ENCODE assay signal across 23 mouse cellular contexts in the genomic region with DNA sequence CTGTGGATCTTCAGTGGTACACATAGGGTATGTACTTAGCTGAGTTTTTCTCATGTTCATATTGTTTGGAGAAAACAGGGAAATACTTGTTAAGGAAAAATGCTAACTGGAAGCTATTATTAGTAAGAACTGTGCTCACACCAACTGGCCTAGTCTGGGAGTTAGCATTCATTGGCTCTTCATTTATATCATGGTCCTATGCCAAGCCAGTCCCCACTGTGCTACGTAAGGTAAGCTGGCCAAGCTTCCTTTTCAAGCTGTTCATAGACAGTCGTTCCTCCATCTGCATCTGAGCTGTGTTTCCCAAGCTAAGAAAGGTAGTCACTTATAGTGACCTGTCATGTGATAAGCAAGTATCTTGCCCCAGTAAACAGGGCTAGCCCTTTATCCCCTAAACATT. TPM values are rescaled to one million over a fixed set of nuclear protein-coding genes. Genes with fewer than 3 reads are reported as not detected.
DNase-seq lines count a peak whose midpoint lies in the region; TF ChIP-seq lines count a peak whose summit lies in the region.
"Had no signal": no experiment of that assay in that cellular context is flagged by ENCODE, and none has a peak within 500 bp of the region (broad histone marks: within the 10 kb centered on the region; RNA-seq: fewer than 3 reads in every experiment).

No protein-coding gene starts in this region.

- intact Hi-C loops in left cerebral cortex, postnatal 14 days (cut with DNase I), result no loop called here

- WGBS in cerebellum, adult 2 months, result 3% methylated on average over 2 of the region's 2 CpGs
- 93% methylated on average over 2 of the region's 2 CpGs for WGBS in kidney, adult 2 months

- H3K4me3 ChIP-seq in cerebellum, adult 2 months (replicated peaks; ENCODE audit: insufficient read depth, low read depth, low read length), result no peak overlapping the region
- H3K4me3 ChIP-seq in kidney, adult 2 months (ENCODE audit: insufficient read depth, low read depth, low read length), result no peak overlapping the region
- H3K4me3 ChIP-seq: forebrain, embryonic 13.5 days; heart, adult 2 months; hindbrain, embryonic 15.5 days; intestine, embryonic 15.5 days; limb, embryonic 10.5 days; megakaryocyte, embryonic 14.5 days; neural tube, embryonic 15.5 days had no signal

- H3K27me3 ChIP-seq in cerebellum, adult 2 months (ENCODE audit: control insufficient read depth, insufficient read depth, low read length), result no peaks in the 10 kb centered on the region
- no peaks in the 10 kb centered on the region for H3K27me3 ChIP-seq in kidney, adult 2 months (replicated peaks; ENCODE audit: control insufficient read depth, insufficient read depth, low read length)
- H3K27me3 ChIP-seq: forebrain, embryonic 13.5 days; hindbrain, embryonic 15.5 days; intestine, embryonic 15.5 days; megakaryocyte, embryonic 14.5 days; neural tube, embryonic 15.5 days had no signal

- peaks cover 7% of the 10 kb centered on the region; the same call in 1 of the 2 replicates for H3K4me1 ChIP-seq in cerebellum, adult 2 months (ENCODE audit: control insufficient read depth, insufficient read depth, low read length)
- H3K4me1 ChIP-seq in kidney, adult 2 months (ENCODE audit: control insufficient read depth, insufficient read depth, low read length), result no peaks in the 10 kb centered on the region
- H3K4me1 ChIP-seq: forebrain, embryonic 13.5 days; hindbrain, embryonic 15.5 days; intestine, embryonic 15.5 days; limb, embryonic 10.5 days; megakaryocyte, embryonic 14.5 days; neural tube, embryonic 15.5 days had no signal

- H3K36me3 ChIP-seq in kidney, adult 2 months (ENCODE audit: control insufficient read depth, insufficient read depth, low read length), result peaks cover 3% of the 10 kb centered on the region; the same call in 1 of the 2 replicates

- TF ChIP-seq CTCF in cerebellum, adult 2 months (IDR thresholded peaks at IDR 0.05; ENCODE audit: borderline replicate concordance, insufficient read depth, low read depth, low read length), result no peak
- TF ChIP-seq CTCF in kidney, adult 2 months (conservative IDR thresholded peaks at IDR 0.05; ENCODE audit: insufficient read depth, insufficient read length, low read depth, low read length), result no peak

- H3K27ac ChIP-seq in cerebellum, adult 2 months (ENCODE audit: insufficient read depth, low read length), result no peak overlapping the region
- H3K27ac ChIP-seq in kidney, adult 2 months (ENCODE audit: insufficient read depth, low read depth, low read length), result no peak overlapping the region
- H3K27ac ChIP-seq: forebrain, embryonic 13.5 days; heart, adult 2 months; hindbrain, embryonic 15.5 days; intestine, embryonic 15.5 days; kidney, postnatal 0 days; limb, embryonic 10.5 days; neural tube, embryonic 15.5 days had no signal

- DNase-seq in left cerebral cortex, postnatal 14 days (ENCODE audit: low spot score in 2 of 2), result peak; percentile 52 to 75
- no peak for DNase-seq in left cerebral cortex, adult 11 months (ENCODE audit: low spot score)
- DNase-seq in cerebellum, adult 2 months, result peak; percentile 54 to 85
- DNase-seq in cerebellum, postnatal 10 days, result peak; percentile 69 to 76
- DNase-seq in layer of hippocampus, adult 9-11 months, result peak; percentile 82
- no peak for DNase-seq in kidney, adult 2 months
- DNase-seq in embryo, embryonic 11 days, result no peak
- DNase-seq: adrenal gland, adult 8-10 months; gastrocnemius, postnatal 25 days; heart, adult 2 months; heart, postnatal 4 days; liver, postnatal 0 days; midbrain, embryonic 14.5 days; spleen, adult 18-20 months; thymus, postnatal 25 days had no signal

- no peak for TF ChIP-seq POLR2A in cerebellum, adult 2 months (IDR thresholded peaks at IDR 0.05; ENCODE audit: borderline replicate concordance, insufficient read depth, low read length)
- no peak for TF ChIP-seq POLR2A in kidney, adult 2 months (IDR thresholded peaks at IDR 0.05; ENCODE audit: low read depth, low read length)

RNA-seq across cellular contexts. Expression of a gene that starts 9.4 kb away (rescaled TPM):
- 1 to 10 TPM; 5.9 to 7.5 TPM for total RNA-seq in left cerebral cortex, postnatal 14 days (2021)
- polyA plus RNA-seq in cerebellum, adult 2 months (2012; rRNA removed), result 4.5 and 5.5 TPM in 2 replicates
- polyA plus RNA-seq in kidney, adult 2 months (2012; rRNA removed), result 0.95 and 1.2 TPM in 2 replicates

RNA-seq across cellular contexts. Expression of a gene that starts 10.1 kb away (rescaled TPM):
- total RNA-seq in left cerebral cortex, postnatal 14 days (2021), result 10 to 100 TPM; 88.7 to 98.5 TPM
- 22.4 and 23.4 TPM in 2 replicates for polyA plus RNA-seq in cerebellum, adult 2 months (2012; rRNA removed)
- polyA plus RNA-seq in kidney, adult 2 months (2012; rRNA removed), result 4.0 and 4.5 TPM in 2 replicates

RNA-seq across cellular contexts. Expression of a gene that starts 21.0 kb away (rescaled TPM):
- total RNA-seq in left cerebral cortex, postnatal 14 days (2021), result under 1 TPM; 0.11 to 0.63 TPM
- polyA plus RNA-seq in cerebellum, adult 2 months (2012; rRNA removed), result 0.41 TPM in 2 replicates
- 0.04 and 0.05 TPM in 2 replicates for polyA plus RNA-seq in kidney, adult 2 months (2012; rRNA removed)
- total RNA-seq: adrenal gland, adult 8-10 months; gastrocnemius, postnatal 25 days; heart, adult 2 months; heart, postnatal 4 days; liver, adult 2 months had no signal
- polyA plus RNA-seq: forebrain, embryonic 13.5 days; liver, postnatal 0 days had no signal

RNA-seq across cellular contexts. Expression of a gene that starts 47.0 kb away (rescaled TPM):
- total RNA-seq in left cerebral cortex, postnatal 14 days (2021), result 10 to 100 TPM; 19.1 to 19.4 TPM
- 20.2 and 20.5 TPM in 2 replicates for polyA plus RNA-seq in cerebellum, adult 2 months (2012; rRNA removed)
- polyA plus RNA-seq in kidney, adult 2 months (2012; rRNA removed), result 12.7 and 16.0 TPM in 2 replicates

Comparison
In these comparisons a context has a peak if more than half of its experiments do, and no peak if none do; other contexts are left out.
1. DNase-seq: peak in left cerebral cortex, postnatal 14 days (2 of 2), cerebellum, adult 2 months (2 of 2), cerebellum, postnatal 10 days (2 of 2) and layer of hippocampus, adult 9-11 months (single experiment); none in left cerebral cortex, adult 11 months (single experiment), kidney, adult 2 months (single experiment) and embryo, embryonic 11 days (single experiment).